Mouse (Mus musculus): Measurements from ENCODE around the gene Rbl1. TPM values are rescaled to one million over a fixed set of nuclear protein-coding genes. Genes with fewer than 3 reads are reported as not detected.
"Not testable (repeated sequence)": the region's sequence is repeated elsewhere in the genome, so short reads cannot be mapped to it uniquely, and the experiment has no call there.

Rbl1 gene
- polyA plus RNA-seq, 1 experiment from 2014 or later: 23.7 TPM

DNA sequence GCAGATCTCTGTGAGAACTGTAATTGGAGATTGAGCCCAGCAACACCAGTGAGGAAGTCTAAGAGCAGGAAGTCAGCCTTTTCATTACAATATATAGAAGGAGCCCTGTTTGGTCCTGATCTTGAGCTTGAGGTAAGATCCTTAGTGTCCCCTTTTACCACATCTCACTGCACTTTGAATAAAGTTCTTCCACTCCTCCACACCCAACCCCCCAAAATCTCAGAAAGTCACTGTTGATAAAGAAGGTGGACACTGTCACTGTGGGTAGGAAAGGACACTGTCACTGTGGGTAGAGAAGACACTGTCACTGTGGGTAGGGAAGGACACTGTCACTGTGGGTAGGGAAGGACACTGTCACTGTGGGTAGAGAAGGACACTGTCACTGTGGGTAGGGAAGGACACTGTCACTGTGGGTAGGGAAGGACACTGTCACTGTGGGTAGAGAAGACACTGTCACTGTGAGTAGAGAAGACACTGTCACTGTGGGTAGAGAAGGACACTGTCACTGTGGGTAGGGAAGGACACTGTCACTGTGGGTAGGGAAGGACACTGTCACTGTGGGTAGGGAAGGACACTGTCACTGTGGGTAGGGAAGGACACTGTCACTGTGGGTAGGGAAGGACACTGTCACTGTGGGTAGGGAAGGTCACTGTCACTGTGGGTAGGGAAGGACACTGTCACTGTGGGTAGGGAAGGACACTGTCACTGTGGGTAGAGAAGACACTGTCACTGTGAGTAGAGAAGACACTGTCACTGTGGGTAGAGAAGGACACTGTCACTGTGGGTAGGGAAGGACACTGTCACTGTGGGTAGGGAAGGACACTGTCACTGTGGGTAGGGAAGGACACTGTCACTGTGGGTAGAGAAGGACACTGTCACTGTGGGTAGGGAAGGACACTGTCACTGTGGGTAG is 38.8 kb downstream of the Rbl1 start:
- H3K4me1 ChIP-seq; DNase-seq (ENCODE audit: low spot score); H3K4me3 ChIP-seq; H3K9me3 ChIP-seq; H3K27me3 ChIP-seq (replicated peaks; ENCODE audit: low read depth, poor library complexity, severe bottlenecking); H3K27ac ChIP-seq (replicated peaks): not testable (repeated sequence)
- peaks cover 87% of the 10 kb centered on the region for H3K36me3 ChIP-seq (replicated peaks)

DNA sequence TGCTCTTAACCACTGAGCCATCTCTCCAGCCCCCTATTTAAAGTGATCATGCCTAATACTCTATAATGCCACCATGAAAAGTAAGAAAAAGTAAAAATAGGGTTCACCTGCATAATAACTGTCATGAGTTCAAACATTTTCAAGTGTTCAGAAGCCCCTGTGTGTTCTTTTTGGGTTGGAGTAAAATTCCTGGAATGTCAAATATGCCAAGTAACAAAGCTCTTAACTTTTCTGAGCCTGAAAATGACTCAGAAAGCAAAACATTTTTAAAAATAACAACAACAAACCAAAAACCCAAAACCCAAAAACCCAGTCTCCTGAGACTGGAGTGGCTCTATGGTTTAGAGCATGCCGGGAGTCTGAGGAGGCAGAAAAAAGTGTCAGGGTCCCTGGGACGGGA is 40.2 kb downstream of the Rbl1 start:
- H3K4me3 ChIP-seq: no peak overlapping the region
- H3K4me1 ChIP-seq: no peaks in the 10 kb centered on the region
- H3K9me3 ChIP-seq: no peaks in the 10 kb centered on the region
- no peaks in the 10 kb centered on the region for H3K27me3 ChIP-seq (replicated peaks; ENCODE audit: low read depth, poor library complexity, severe bottlenecking)
- peaks cover 90% of the 10 kb centered on the region for H3K36me3 ChIP-seq (replicated peaks)
- 83% methylated on average over 2 of the region's 2 CpGs for WGBS
- no peak overlapping the region for H3K27ac ChIP-seq (replicated peaks)
- DNase-seq (ENCODE audit: low spot score): no peak

DNA sequence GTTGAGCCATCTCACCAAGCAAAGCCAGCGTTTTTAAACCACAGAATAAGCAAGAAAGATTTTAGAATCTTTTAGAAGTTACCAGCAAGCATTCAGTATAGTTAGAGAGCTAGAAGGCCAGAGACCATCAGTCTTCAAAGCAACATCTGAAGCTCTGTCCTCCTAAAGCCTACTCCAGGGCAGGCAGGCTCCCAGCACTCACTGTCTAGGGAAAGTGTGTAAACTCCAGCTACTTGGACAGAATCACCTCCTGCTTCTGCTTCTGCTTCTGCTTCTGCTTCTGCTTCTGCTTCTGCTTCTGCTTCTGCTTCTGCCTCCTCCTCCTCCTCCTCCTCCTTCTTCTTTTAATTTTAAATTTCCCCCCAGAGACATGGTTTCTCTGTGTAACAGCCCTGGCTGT is 48.3 kb downstream of the Rbl1 start:
- no peak overlapping the region for H3K4me3 ChIP-seq
- no peak overlapping the region for H3K27ac ChIP-seq (replicated peaks)
- H3K4me1 ChIP-seq: no peaks in the 10 kb centered on the region
- no peak for DNase-seq (ENCODE audit: low spot score)
- no peaks in the 10 kb centered on the region for H3K27me3 ChIP-seq (replicated peaks; ENCODE audit: low read depth, poor library complexity, severe bottlenecking)
- no peaks in the 10 kb centered on the region for H3K9me3 ChIP-seq
- 84% methylated on average over 1 of the region's 1 CpGs for WGBS
- peaks cover 93% of the 10 kb centered on the region for H3K36me3 ChIP-seq (replicated peaks)

DNA sequence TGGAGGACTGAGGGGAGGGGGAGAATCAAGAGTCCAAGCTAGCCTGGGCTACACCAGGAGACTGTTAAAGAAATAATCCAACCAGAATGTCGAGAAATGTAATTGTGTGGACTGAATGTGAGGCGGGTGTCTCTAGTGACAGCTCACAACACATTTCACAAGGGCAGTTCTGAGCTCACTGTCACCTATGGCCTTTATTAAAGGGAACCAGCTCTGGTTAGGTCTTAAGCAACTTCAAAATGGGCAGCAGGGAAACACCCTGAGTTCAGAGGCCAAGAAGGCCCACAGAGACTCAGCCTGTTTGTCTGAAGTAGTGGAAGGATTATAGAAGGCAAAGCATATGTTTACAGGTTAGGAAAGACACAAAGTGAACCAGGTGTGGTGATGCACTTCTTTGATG is 51.1 kb downstream of the Rbl1 start:
- Histone ChIP-seq H3K9me3 (no peaks in the 10 kb centered on the region), H3K36me3 (replicated peaks) (peaks cover 93% of the 10 kb centered on the region), H3K4me3 (no peak overlapping the region), H3K27ac (replicated peaks) (no peak overlapping the region), H3K27me3 (replicated peaks; ENCODE audit: low read depth, poor library complexity, severe bottlenecking) (no peaks in the 10 kb centered on the region), H3K4me1 (no peaks in the 10 kb centered on the region)
- 83% methylated on average over 2 of the region's 2 CpGs for WGBS
- DNase-seq (ENCODE audit: low spot score): no peak

DNA sequence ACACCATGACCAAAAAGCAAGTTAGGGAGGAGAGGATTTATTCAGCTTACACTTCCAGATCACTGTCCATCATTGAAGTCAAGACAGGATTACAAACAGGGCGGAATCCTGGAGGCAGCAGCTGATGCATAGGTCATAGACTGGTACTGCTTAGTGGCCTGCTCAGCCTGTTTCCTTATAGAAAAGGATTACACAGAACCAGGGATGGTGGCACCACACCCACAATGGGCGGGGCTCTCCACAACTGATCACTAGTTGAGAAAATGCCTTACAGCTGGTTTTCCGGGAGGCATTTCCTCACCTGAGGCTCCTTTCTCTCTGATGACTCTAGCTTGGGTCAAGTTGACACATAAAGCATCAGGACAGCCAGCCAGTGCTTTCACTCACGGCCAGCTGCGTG is 55.9 kb downstream of the Rbl1 start:
- Histone ChIP-seq H3K27ac (replicated peaks) (no peak overlapping the region), H3K4me1 (no peaks in the 10 kb centered on the region), H3K27me3 (replicated peaks; ENCODE audit: low read depth, poor library complexity, severe bottlenecking) (no peaks in the 10 kb centered on the region), H3K9me3 (no peaks in the 10 kb centered on the region), H3K36me3 (replicated peaks) (peaks cover 90% of the 10 kb centered on the region), H3K4me3 (no peak overlapping the region)
- WGBS: 88% methylated on average over 5 of the region's 5 CpGs
- no peak for DNase-seq (ENCODE audit: low spot score)

DNA sequence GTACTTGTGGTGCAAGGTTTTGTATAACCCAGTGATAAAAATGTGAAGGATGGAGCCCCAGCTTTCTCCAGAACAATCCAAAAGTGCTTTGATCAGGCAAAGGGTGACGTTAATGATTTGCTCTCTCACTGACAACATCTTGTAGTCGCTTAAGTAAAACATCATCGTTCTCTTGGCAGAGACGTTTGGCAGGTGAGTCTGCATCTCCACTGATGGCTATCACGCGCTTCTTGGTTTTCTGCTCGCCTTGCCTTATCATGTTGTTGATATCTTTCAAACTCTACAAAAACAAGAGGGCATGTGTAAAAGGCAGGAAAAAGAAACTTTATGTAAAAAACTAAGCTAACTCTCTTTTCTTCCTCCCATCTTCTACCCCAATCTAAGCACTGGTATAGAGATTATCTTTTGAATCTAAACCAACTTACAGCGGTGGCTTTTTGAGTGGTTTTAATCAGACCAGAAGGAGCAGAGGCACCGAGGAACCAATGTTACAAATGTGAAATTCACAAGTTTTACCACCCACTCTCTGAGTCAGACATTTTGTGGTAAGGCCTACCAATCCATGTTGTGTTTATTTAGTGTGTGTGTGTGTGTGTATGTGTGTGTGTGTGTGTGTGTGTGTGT is 56.8 kb downstream of the Rbl1 start:
- no peaks in the 10 kb centered on the region for H3K27me3 ChIP-seq (replicated peaks; ENCODE audit: low read depth, poor library complexity, severe bottlenecking)
- no peaks in the 10 kb centered on the region for H3K4me1 ChIP-seq
- H3K9me3 ChIP-seq: no peaks in the 10 kb centered on the region
- no peak overlapping the region for H3K27ac ChIP-seq (replicated peaks)
- 91% methylated on average over 9 of the region's 9 CpGs for WGBS
- peaks cover 83% of the 10 kb centered on the region for H3K36me3 ChIP-seq (replicated peaks)
- DNase-seq (ENCODE audit: low spot score): no peak
- no peak overlapping the region for H3K4me3 ChIP-seq

DNA sequence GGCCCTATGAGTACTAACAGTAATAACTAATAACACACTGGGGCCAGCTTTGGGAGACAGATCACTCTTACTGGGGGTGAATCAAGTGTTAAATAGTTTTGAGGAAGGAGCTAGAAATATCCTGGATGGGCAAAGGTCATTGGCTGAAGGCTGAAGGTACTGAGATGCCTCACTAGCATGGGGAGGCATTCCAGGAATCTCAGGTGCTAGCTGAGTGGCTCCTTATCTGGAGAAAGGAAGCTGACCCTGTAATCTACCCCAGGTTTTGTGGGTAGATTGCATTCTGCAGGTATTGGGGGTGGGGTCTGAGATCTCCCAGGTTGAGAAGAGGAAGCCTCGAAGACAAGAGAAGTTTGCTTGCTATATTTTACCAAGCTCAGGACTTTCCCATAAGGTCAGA is 59.2 kb downstream of the Rbl1 start:
- H3K4me3 ChIP-seq: no peak overlapping the region
- DNase-seq (ENCODE audit: low spot score): no peak

DNA sequence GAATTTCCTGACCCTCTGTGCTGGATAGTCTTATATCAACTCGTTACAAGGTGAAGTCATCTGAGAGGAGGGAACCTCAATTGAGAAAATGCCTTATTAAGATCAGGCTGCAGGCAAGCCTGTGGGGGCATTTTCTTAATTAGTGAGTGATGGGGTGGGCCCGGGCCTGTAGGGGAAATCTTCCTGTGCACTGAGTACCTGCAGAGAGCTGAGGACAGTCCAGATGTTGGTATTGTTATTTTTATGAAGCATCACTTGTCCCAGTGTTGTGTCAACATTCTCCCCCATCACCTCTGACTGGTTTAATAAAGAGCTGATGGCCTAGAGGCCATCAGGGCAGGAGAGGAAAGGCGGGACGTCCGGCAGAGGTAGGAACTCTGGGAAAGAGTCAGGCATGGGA is 60.2 kb downstream of the Rbl1 start:
- Histone ChIP-seq H3K27me3 (replicated peaks; ENCODE audit: low read depth, poor library complexity, severe bottlenecking) (no peaks in the 10 kb centered on the region), H3K9me3 (peaks cover 4% of the 10 kb centered on the region; the same call in 1 of the 2 replicates), H3K36me3 (replicated peaks) (peaks cover 49% of the 10 kb centered on the region), H3K4me1 (no peaks in the 10 kb centered on the region), H3K27ac (replicated peaks) (no peak overlapping the region), H3K4me3 (no peak overlapping the region)
- 67% methylated on average over 5 of the region's 5 CpGs for WGBS
- no peak for DNase-seq (ENCODE audit: low spot score)

More for the DNA sequence above, 59.2 kb downstream of the Rbl1 start:
- no peaks in the 10 kb centered on the region for H3K27me3 ChIP-seq (replicated peaks; ENCODE audit: low read depth, poor library complexity, severe bottlenecking)
- no peak overlapping the region for H3K27ac ChIP-seq (replicated peaks)
- 67% methylated on average over 1 of the region's 1 CpGs for WGBS
- H3K4me1 ChIP-seq: no peaks in the 10 kb centered on the region
- no peaks in the 10 kb centered on the region for H3K9me3 ChIP-seq
- peaks cover 60% of the 10 kb centered on the region for H3K36me3 ChIP-seq (replicated peaks)

DNA sequence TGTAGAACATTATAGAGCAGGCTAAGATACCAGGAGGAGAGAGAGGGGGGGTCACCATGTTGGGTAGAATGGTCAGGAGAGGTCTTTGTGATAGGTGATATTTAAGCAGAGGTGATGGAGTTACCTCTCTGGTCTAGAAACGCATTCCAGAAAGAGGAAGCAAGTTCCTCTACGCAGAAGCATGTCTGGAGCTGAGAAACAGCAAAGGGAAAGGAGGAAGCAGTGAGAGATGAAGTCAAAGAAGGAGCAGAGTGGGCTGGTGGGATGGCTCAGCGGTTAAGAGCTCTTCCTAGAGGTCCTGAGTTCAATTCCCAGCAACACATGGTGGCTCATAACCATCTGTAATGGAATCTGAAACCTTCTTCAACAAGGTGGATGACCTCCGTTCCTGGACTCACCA is 62.4 kb downstream of the Rbl1 start:
- WGBS: 88% methylated on average over 4 of the region's 4 CpGs
- Histone ChIP-seq H3K27ac (replicated peaks) (no peak overlapping the region), H3K27me3 (replicated peaks; ENCODE audit: low read depth, poor library complexity, severe bottlenecking) (no peaks in the 10 kb centered on the region), H3K4me1 (no peaks in the 10 kb centered on the region), H3K4me3 (no peak overlapping the region), H3K9me3 (peaks cover 4% of the 10 kb centered on the region; the same call in 1 of the 2 replicates), H3K36me3 (replicated peaks) (peaks cover 29% of the 10 kb centered on the region)
- no peak for DNase-seq (ENCODE audit: low spot score)

DNA sequence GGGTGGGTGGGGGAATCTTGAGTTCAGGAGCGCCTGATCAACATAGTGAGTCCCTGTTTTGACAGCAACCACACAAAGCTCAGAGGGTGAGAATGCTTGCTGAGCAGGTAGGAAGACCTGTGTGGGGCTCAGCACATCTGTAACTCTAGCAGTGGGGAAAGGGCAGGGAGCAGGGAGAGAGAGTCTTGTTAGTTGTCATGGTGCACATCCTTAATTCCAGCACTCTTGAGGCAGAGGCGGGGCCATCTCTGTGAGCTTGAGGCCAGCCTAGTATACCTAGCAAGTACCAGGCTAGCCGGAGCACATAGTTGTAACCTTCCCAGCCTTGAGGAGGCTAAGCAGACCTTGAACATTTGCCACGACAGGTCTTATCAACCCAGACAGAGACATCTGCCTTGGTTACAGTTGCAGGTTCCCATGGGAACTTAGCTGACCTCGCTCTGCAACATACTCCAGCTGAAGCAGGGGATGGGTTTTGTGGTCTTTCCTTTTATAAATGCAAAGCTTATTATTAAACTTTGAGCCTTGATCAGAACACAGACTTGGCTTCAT is 65.0 kb downstream of the Rbl1 start:
- H3K4me1 ChIP-seq: 0 out of 2 replicates have a peak, but pooled peaks cover 4% of the 10 kb centered on the region
- 90% methylated on average over 5 of the region's 5 CpGs for WGBS
- H3K36me3 ChIP-seq (replicated peaks): peaks cover 5% of the 10 kb centered on the region; the same call in 1 of the 2 replicates
- H3K27me3 ChIP-seq (replicated peaks; ENCODE audit: low read depth, poor library complexity, severe bottlenecking): no peaks in the 10 kb centered on the region
- no peak overlapping the region for H3K4me3 ChIP-seq
- H3K9me3 ChIP-seq: peaks cover 4% of the 10 kb centered on the region; the same call in 1 of the 2 replicates
- no peak overlapping the region for H3K27ac ChIP-seq (replicated peaks)
- DNase-seq (ENCODE audit: low spot score): no peak

DNA sequence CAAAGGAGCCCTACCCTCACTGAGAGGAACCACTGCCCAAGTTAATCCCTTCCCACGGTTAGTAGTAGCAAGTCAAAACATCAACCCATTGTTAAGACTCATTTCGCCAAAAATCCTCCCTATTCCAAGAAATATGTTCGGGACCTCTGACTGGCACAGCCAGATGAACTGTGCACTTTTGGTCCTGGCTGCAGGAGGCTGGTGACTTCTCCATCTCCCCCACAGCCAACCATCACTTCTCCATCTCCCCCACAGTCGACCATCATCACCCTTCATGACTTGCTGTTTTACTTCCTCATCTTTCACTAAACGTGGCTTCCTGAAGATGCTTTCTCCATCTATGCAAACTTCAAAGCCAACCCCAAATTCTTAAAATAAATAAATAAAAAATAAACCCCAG is 65.5 kb downstream of the Rbl1 start:
- Histone ChIP-seq H3K4me1 (0 out of 2 replicates have a peak, but pooled peaks cover 6% of the 10 kb centered on the region), H3K27ac (replicated peaks) (no peak overlapping the region), H3K27me3 (replicated peaks; ENCODE audit: low read depth, poor library complexity, severe bottlenecking) (no peaks in the 10 kb centered on the region), H3K9me3 (peaks cover 4% of the 10 kb centered on the region; the same call in 1 of the 2 replicates), H3K4me3 (no peak overlapping the region), H3K36me3 (replicated peaks) (no peaks in the 10 kb centered on the region)
- WGBS: 80% methylated on average over 5 of the region's 5 CpGs
- no peak for DNase-seq (ENCODE audit: low spot score)

DNA sequence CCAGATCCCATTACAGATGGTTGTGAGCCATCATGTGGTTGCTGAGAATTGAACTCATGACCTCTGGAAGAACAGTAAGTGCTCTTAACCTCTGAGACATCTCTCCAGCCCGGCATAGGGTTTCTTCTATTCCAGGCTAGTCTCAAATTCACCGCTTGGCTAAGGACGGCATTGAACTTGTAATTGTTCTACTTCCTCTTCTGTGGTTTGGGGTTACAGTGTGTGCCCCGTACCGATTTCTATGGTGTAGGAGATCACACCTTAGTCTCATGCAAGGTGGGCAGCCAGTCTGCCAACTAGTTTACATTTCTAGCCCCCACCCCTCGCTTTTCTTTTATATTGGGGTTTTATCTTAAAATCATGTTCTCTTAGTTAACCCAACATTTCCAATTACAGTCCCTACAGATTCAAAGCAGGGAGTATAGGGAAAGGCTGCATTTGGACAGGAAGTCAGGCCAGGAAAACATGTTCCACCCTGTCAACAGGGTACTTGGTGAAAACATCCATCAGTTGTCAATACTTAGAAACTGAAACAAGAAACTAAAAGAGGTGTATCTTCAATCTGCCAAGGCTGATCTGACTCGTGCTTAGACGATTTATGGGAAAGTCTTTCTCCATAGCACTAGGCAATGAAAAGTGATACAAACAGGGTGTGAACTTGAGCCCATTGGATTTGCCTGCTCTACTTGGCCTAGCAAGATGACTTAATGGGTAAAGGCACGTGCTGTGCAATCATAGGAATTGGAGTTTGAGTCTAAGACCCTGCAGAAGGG is 66.2 kb downstream of the Rbl1 start:
- H3K36me3 ChIP-seq (replicated peaks): no peaks in the 10 kb centered on the region
- 90% methylated on average over 9 of the region's 9 CpGs for WGBS
- H3K9me3 ChIP-seq: peaks cover 4% of the 10 kb centered on the region; the same call in 1 of the 2 replicates
- no peak overlapping the region for H3K27ac ChIP-seq (replicated peaks)
- no peak for DNase-seq (ENCODE audit: low spot score)
- H3K27me3 ChIP-seq (replicated peaks; ENCODE audit: low read depth, poor library complexity, severe bottlenecking): no peaks in the 10 kb centered on the region
- H3K4me1 ChIP-seq: 0 out of 2 replicates have a peak, but pooled peaks cover 9% of the 10 kb centered on the region
- no peak overlapping the region for H3K4me3 ChIP-seq

Measured in embryonic facial prominence, embryonic 10.5 days (tissue).